Mouse (Mus musculus): ENCODE measurements around the gene Rpn1.

The Rpn1 gene

DNA sequence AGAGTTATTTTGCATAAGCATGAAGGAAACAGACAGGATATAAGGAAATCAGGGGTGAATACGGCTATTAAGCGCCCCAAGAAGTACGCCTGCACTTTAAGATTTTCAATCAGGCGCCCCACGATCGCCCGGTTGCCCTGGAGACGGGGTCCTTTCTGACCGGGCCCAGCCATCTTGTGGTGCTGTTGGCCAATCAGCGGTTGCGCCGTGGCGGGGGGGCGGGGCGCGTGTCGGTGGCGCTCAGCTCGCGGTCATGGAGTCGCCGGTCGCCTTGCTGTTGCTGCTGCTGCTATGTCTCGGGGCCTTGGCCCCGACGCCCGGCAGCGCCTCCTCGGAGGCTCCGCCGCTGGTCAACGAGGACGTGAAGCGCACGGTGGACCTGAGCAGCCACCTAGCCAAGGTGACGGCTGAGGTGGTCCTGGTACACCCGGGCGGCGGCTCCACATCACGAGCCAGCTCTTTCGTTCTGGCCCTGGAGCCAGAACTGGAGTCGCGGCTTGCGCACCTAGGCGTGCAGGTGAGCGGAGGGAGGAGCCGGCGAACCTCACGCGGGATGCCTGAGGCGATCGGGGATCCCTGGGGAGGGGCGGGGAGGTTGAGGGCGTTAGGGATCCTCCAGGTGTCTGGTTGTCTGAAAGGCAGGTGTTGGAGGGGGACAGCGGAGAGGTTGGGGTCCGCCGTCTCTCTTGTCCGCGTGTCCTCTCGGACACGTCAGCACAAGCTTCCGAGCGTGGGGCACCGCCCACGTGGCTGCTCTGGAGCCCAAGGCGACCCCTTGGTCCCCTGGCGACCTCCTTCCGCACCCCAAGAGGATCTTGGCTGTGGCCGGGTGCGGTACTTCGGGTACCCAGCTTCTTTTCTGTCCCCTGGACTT lies at the start of gene Rpn1:
Gene Rpn1, plus strand, starts transcription at position 205 of the 874 bp plus-strand sequence.
- peak; percentile 97 for DNase-seq (ENCODE audit: low read depth)

DNA sequence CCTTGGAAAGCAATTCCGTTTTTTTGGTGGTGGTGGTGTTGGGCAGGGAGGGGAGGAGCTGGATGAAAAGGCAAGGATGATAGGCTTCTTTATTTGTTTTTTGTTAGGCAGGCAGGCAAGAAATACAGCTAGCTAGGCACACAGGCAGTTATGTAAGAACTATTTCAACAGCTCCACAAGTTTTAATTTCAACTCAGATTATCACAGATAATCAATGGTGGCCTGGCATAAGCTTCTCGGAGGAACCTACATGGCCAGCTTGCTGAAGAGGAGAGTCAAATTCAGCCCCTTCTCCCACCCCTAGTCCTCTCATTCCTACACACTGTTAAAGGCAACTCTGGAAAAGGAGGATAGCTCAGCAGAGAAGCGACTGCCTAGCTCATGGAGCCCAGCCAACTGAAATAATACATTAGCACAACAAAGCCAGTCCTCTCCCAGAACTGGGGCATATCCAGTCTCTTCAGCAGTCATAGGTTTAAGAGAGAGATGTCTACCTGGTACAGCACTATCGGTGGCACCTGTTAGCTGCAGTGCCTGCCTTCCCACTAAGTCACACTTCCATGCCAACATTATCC lies 46.7 kb upstream of the Rpn1 start:
- no peak for DNase-seq (ENCODE audit: low read depth)

DNA sequence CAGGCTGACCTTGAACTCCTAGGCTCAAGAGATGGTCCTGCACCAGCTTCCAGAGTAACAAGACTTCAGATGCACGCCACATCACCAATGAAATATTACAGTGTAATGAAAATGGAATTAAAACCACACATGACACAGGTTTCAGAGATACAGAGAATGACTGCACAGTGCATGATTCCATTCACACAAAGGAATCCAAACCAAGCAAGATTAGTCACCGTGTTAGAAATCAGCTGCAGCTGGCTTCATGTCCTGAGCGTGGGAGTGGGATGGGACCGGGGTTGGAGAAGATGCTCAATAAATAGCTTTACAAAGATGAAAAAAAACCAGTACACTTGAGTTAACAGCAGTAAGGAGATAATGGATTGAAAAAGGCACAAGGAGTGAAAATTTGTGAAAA lies 44.9 kb upstream of the Rpn1 start:
- no peak for DNase-seq (ENCODE audit: low read depth)

DNA sequence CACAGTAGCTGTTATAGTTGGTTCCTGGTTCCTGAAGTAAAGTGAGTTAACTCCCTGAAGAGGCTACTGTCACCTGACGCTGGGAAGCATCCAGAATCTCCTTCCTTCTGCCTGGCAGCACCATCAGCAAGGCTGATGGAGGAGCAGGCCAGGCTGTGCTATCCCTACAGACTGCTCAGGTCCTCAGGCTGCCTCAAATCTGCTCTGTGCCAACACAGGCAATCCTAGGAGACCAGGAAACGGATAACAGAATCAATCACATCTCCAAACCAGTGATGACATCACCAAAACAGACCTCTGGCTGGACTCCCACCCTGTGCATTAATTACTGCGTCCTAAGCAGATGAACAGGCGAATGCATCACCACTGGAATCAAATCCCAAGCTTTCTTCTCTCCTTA lies 43.1 kb upstream of the Rpn1 start:
- DNase-seq (ENCODE audit: low read depth): no peak

DNA sequence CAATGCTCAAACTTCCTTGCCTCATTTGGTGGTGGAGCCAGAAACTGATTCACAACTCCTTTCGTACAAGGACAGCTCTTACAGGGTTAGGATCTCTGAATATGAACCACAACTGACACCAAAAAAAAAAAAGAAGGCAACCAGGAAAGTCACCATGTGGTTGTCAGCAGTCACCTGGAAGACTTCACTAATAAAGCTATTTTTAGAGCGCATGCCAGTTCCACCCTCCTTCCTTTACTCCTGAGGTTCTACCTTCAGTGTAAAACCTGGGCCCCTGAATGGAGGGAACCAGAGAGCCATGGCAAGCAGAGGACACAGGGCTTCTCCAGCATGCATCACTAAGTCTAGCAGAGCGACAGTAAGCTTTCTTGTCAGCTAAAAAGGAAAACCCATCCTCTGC lies 41.9 kb upstream of the Rpn1 start:
- DNase-seq (ENCODE audit: low read depth): no peak

GRCm38 (mm10) chr6:88044234-88044576 lies 40.1 kb upstream of the Rpn1 start:
- peak; percentile 56 for DNase-seq (ENCODE audit: low read depth)

- DNase-seq (ENCODE audit: low read depth): peak; percentile 94
Measured at GRCm38 (mm10) chr6:88044577-88045405, 39.5 kb upstream of the Rpn1 start, which contains the start of gene Rab7. Gene Rab7, minus strand, starts transcription at chr6:88045270.

- no peak for DNase-seq (ENCODE audit: low read depth)
Measured at GRCm38 (mm10) chr6:88045406-88045766, 38.9 kb upstream of the Rpn1 start.

DNA sequence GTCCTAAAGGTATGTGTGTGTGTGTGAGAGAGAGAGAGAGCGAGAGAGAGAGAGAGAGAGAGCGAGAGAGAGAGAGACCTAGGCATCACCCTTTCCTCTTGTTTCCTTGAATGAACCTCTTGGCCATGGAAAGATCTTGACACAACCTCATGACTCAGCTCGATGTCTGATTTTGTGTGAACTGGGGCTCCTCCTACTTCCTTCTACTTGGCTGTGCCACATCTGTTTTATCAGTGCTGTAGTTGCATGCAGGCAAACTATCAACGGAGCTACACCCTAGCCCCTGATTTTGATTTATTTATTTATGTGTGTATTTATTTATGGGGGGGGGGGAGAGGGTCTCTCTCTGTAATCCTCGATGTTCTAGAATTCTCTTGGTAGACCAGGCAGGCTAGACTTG lies 36.4 kb upstream of the Rpn1 start:
- DNase-seq (ENCODE audit: low read depth): no peak

DNA sequence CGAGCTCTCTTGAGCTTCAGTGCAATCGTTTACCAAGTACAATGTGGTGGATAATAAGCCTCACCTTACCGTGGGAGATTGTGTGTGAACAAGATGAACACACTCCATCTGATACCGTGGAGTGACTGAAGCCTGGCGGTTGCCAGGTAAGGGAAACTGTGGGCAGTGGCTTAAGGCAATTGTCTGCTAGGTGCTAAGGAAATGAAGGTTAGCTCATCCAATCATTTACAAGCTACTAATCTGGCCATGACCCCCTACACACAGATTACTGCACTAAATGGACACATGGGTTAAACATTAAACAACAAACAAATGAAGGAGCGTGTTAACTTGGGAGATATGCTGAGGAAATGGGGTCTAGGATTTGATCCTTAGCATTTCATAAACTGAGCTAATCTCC lies 35.3 kb upstream of the Rpn1 start:
- no peak for DNase-seq (ENCODE audit: low read depth)

- no peak for DNase-seq (ENCODE audit: low read depth)
Measured at GRCm38 (mm10) chr6:88051206-88051605, 33.1 kb upstream of the Rpn1 start.

GRCm38 (mm10) chr6:88053228-88054080 lies 30.8 kb upstream of the Rpn1 start:
- no peak for DNase-seq (ENCODE audit: low read depth)

- no peak for DNase-seq (ENCODE audit: low read depth)
Measured at GRCm38 (mm10) chr6:88054081-88054835, 30.0 kb upstream of the Rpn1 start.

DNA sequence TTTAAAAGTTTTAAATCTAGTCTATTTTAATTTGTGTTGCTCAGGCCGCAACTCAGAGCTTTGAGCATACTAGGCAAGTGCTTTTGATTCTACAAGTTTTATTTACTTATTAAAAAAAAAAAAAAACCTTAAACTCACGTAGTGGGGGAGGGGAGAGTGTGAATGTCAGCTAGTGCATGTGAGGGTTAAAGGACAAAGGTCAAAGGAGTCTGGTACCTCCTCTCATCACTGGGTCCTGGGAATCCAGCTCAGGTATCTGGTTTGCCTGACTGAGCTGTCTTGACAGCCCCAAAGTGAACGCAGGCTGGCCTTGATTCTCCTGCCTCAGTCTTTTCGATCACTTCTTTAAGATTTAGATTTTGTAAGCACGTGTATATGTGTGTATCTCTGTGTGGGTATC lies 28.6 kb upstream of the Rpn1 start:
- no peak for DNase-seq (ENCODE audit: low read depth)

GRCm38 (mm10) chr6:88056866-88057265 lies 27.4 kb upstream of the Rpn1 start:
- DNase-seq (ENCODE audit: low read depth): no peak

GRCm38 (mm10) chr6:88059903-88060302 lies 24.4 kb upstream of the Rpn1 start:
- DNase-seq (ENCODE audit: low read depth): no peak

- DNase-seq (ENCODE audit: low read depth): no peak
Measured at GRCm38 (mm10) chr6:88060602-88061001, 23.7 kb upstream of the Rpn1 start.

GRCm38 (mm10) chr6:88061406-88061805 lies 22.9 kb upstream of the Rpn1 start:
- DNase-seq (ENCODE audit: low read depth): no peak

DNA sequence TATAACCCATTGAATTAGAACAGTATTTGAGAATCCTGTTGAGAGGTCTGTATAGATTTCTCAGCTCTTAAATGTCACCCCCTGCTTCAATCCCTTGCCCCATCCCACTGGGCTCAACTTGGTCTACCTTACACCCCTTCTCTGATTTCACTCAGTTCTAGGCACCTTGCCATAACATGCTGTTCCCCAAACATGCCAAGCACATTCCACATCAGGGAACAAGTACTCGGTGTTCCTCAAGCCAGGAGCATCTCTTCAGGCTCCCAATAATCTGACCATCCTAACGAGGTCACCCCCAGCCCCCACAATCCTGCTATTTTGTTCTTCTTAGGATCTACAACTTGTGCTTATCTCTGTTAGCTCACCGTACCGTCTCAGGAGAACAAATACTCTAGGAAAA lies 21.9 kb upstream of the Rpn1 start:
- no peak for DNase-seq (ENCODE audit: low read depth)

GRCm38 (mm10) chr6:88064072-88064642 lies 20.1 kb upstream of the Rpn1 start:
- DNase-seq (ENCODE audit: low read depth): no peak

DNA sequence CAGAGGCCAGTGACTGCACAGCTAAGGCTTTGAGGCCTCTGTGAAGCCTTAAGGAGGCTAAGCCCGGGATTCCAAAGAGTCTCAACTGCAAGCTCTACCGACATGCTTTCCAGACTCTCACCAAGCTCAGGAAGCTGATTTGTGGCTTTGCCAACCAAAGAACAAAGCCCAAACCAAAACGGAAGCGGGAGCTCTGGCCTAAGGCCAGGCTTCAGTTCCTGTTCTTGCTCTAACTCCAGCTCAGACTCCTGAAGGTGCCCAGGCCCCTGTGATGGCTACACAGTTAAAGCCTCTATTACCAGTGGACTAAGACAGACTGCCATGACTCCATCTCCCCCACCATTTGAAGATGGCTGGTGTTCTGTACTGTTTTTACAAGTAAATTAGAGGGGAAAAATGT lies 19.2 kb upstream of the Rpn1 start:
- DNase-seq (ENCODE audit: low read depth): no peak

All from naive thymus-derived CD4-positive, alpha-beta T cell, adult 2 months (primary cell).